Mouse (Mus musculus): ENCODE data around the gene Ift20. TPM values are rescaled to one million over a fixed set of nuclear protein-coding genes. Genes with fewer than 3 reads are reported as not detected.

Gene Ift20
- polyA plus RNA-seq, 1 experiment: 53.9 TPM

- peaks cover 63% of the 10 kb centered on the region for H3K36me3 ChIP-seq (ENCODE audit: control insufficient read depth, insufficient read depth)
- no peaks in the 10 kb centered on the region for H3K27me3 ChIP-seq (ENCODE audit: control insufficient read depth, insufficient read depth, insufficient read length)
- TF ChIP-seq MYOG (IDR thresholded peaks at IDR 0.05; ENCODE audit: control insufficient read depth in 1 of 3, insufficient read depth in 1 of 3, insufficient read length in 2 of 3, low read depth in 2 of 3) (no peak), USF1 (IDR thresholded peaks at IDR 0.05; ENCODE audit: low read depth) (no peak), CEBPB (IDR thresholded peaks at IDR 0.05; ENCODE audit: insufficient read depth, poor library complexity, severe bottlenecking) (no peak), MYOD1 (IDR thresholded peaks at IDR 0.05; ENCODE audit: control insufficient read depth in 1 of 3, insufficient read length in 2 of 3, low read depth in 2 of 3) (no peak), MAX (IDR thresholded peaks at IDR 0.05; ENCODE audit: low read depth) (no peak), TCF12 (IDR thresholded peaks at IDR 0.05; ENCODE audit: insufficient read depth, poor library complexity, severe bottlenecking) (no peak), TCF3 (IDR thresholded peaks at IDR 0.05; ENCODE audit: insufficient read length, low read depth) (no peak), POLR2AphosphoS2 (IDR thresholded peaks at IDR 0.05; ENCODE audit: insufficient read length, low read depth) (no peak), REST (IDR thresholded peaks at IDR 0.05; ENCODE audit: insufficient read depth, insufficient read length) (no peak)
- H3K79me2 ChIP-seq (ENCODE audit: control insufficient read depth, insufficient read depth): no peaks in the 10 kb centered on the region
- no peak overlapping the region for H3ac ChIP-seq (ENCODE audit: control insufficient read depth, insufficient read length)
- H3K4me2 ChIP-seq (ENCODE audit: low read depth): no peak overlapping the region
- no peak overlapping the region for H3K4me3 ChIP-seq
These were observed 14.3 kb upstream of the Ift20 start for GRCm38 (mm10) chr11:78521880-78522279.

DNA sequence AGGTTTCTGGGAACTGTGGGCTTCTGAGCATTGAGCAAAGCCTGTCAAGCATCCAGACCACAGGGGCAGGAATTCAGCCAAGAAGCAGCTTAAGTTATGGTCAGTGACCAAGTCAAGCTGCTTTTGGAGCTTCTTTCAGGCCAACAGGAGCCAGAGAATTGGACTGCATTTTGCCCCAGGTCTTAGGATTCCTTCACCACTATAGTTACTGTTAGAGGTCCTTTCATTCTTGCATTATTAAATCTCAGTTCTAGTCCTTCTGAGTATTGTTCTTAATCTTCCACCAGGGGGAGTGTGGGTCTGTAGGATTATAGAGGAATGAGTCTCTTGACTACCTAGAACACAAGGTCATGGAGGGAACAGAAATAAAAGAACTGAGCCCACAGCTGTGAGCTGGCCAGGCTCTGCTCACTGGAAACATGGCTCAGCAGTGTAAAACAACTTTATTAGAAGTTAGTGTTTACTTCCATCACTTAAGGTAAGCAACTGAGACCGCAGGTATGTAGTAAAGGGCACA is 13.6 kb upstream of the Ift20 start:
- no peaks in the 10 kb centered on the region for H3K79me2 ChIP-seq (ENCODE audit: control insufficient read depth, insufficient read depth)
- no peak for TF ChIP-seq MYOG (IDR thresholded peaks at IDR 0.05; ENCODE audit: control insufficient read depth in 1 of 3, insufficient read depth in 1 of 3, insufficient read length in 2 of 3, low read depth in 2 of 3)
- TF ChIP-seq POLR2AphosphoS2 (IDR thresholded peaks at IDR 0.05; ENCODE audit: insufficient read length, low read depth): peak; percentile 20

GRCm38 (mm10) chr11:78523241-78523955 is 12.8 kb upstream of the Ift20 start:
- TF ChIP-seq POLR2A (IDR thresholded peaks at IDR 0.05; ENCODE audit: insufficient read length, low read depth) (no peak), MYOD1 (IDR thresholded peaks at IDR 0.05; ENCODE audit: control insufficient read depth in 1 of 3, insufficient read length in 2 of 3, low read depth in 2 of 3) (peak in 2 of 3 experiments; percentile 3 to 5)
- Histone ChIP-seq H3K79me2 (ENCODE audit: control insufficient read depth, insufficient read depth) (no peaks in the 10 kb centered on the region), H3K4me3 (no peak overlapping the region), H3K27me3 (ENCODE audit: control insufficient read depth, insufficient read depth, insufficient read length) (no peaks in the 10 kb centered on the region), H3K4me2 (ENCODE audit: low read depth) (no peak overlapping the region), H3K36me3 (ENCODE audit: control insufficient read depth, insufficient read depth) (peaks cover 66% of the 10 kb centered on the region), H3ac (ENCODE audit: control insufficient read depth, insufficient read length) (no peak overlapping the region)

More for the DNA sequence above, 13.6 kb upstream of the Ift20 start:
- no peak overlapping the region for H3K4me3 ChIP-seq
- peaks cover 67% of the 10 kb centered on the region for H3K36me3 ChIP-seq (ENCODE audit: control insufficient read depth, insufficient read depth)
- H3ac ChIP-seq (ENCODE audit: control insufficient read depth, insufficient read length): no peak overlapping the region
- H3K4me2 ChIP-seq (ENCODE audit: low read depth): no peak overlapping the region
- no peaks in the 10 kb centered on the region for H3K27me3 ChIP-seq (ENCODE audit: control insufficient read depth, insufficient read depth, insufficient read length)

DNA sequence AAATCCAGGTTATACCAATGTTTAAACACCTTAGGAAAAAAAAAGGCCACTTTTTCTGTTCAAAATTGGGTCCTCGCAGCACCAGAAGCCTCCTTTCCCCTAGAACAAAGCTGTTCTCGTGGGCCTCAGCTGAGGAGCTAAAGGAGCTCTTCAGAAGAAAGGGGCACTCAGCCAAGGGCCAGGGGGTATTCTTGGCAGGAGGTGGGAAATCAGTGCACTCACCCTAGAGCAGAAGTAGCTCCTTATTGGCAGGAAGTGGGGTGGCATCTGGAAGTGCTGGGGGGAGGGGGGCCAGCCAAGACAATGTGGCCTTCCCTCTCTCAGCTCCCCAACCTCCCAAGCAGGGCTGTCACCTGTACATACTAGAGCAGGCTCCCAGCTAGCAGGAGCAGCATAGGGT is 11.3 kb upstream of the Ift20 start:
- Histone ChIP-seq H3K4me2 (ENCODE audit: low read depth) (no peak overlapping the region), H3K27me3 (ENCODE audit: control insufficient read depth, insufficient read depth, insufficient read length) (no peaks in the 10 kb centered on the region), H3ac (ENCODE audit: control insufficient read depth, insufficient read length) (no peak overlapping the region), H3K36me3 (ENCODE audit: control insufficient read depth, insufficient read depth) (peaks cover 67% of the 10 kb centered on the region), H3K4me3 (no peak overlapping the region), H3K79me2 (ENCODE audit: control insufficient read depth, insufficient read depth) (no peaks in the 10 kb centered on the region)
- TF ChIP-seq POLR2AphosphoS2 (IDR thresholded peaks at IDR 0.05; ENCODE audit: insufficient read length, low read depth) (peak; percentile 60), MAX (IDR thresholded peaks at IDR 0.05; ENCODE audit: low read depth) (no peak)

DNA sequence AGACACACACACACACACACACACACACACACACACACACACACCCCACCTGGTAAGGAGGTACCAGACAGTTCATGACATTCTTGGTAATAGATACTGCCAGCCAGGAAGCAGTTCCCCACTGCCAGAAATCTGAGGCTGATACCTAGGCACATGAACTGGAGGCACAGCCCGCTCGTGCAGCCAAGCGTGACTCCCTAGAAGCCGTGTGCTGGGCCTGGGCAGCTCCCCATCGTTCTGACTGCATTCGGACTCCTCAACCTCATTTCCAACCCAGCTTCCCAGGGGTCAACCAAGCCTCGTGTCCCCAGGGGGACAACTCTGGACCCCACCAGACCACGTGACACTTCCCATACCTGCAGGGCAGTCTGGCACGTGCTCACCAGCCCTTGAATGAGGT is 7.4 kb upstream of the Ift20 start:
- Histone ChIP-seq H3K27me3 (ENCODE audit: control insufficient read depth, insufficient read depth, insufficient read length) (no peaks in the 10 kb centered on the region), H3K4me2 (ENCODE audit: low read depth) (no peak overlapping the region), H3ac (ENCODE audit: control insufficient read depth, insufficient read length) (no peak overlapping the region), H3K4me3 (no peak overlapping the region), H3K36me3 (ENCODE audit: control insufficient read depth, insufficient read depth) (peaks cover 42% of the 10 kb centered on the region), H3K79me2 (ENCODE audit: control insufficient read depth, insufficient read depth) (peaks cover 34% of the 10 kb centered on the region)
- TF ChIP-seq TCF12 (IDR thresholded peaks at IDR 0.05; ENCODE audit: insufficient read depth, poor library complexity, severe bottlenecking): no peak
- TF ChIP-seq USF1 (IDR thresholded peaks at IDR 0.05; ENCODE audit: low read depth): no peak
- TF ChIP-seq MYOD1 (IDR thresholded peaks at IDR 0.05; ENCODE audit: control insufficient read depth in 1 of 3, insufficient read length in 2 of 3, low read depth in 2 of 3): no peak
- TF ChIP-seq MYOG (IDR thresholded peaks at IDR 0.05; ENCODE audit: control insufficient read depth in 1 of 3, insufficient read depth in 1 of 3, insufficient read length in 2 of 3, low read depth in 2 of 3): no peak
- no peak for TF ChIP-seq POLR2A (IDR thresholded peaks at IDR 0.05; ENCODE audit: insufficient read length, low read depth)
- no peak for TF ChIP-seq MAX (IDR thresholded peaks at IDR 0.05; ENCODE audit: low read depth)
- no peak for TF ChIP-seq REST (IDR thresholded peaks at IDR 0.05; ENCODE audit: insufficient read depth, insufficient read length)
- TF ChIP-seq CEBPB (IDR thresholded peaks at IDR 0.05; ENCODE audit: insufficient read depth, poor library complexity, severe bottlenecking): no peak
- TF ChIP-seq E2F4 (IDR thresholded peaks at IDR 0.05; ENCODE audit: insufficient read depth): no peak
- no peak for TF ChIP-seq POLR2AphosphoS2 (IDR thresholded peaks at IDR 0.05; ENCODE audit: insufficient read length, low read depth)

Measured in myocyte (in vitro differentiated cells).